Mouse (Mus musculus) olfactory bulb, adult 2 months (tissue): Measurements from ENCODE around the gene Ttc16.

Experiments used
- CTCF ChIP-seq: fragments of 200-500 bp; IDR thresholded peaks from 2 replicates; pipeline ENCODE4 v1.5.1; 2012; ENCODE audit warnings: low read depth, mild to moderate bottlenecking, low read length, moderate library complexity; ENCODE audit not compliant: insufficient read depth
- POLR2A ChIP-seq: fragments of 200-500 bp; IDR thresholded peaks from 2 replicates; pipeline ENCODE4 v1.6.1; 2012; ENCODE audit warnings: mild to moderate bottlenecking, low read depth, low read length, moderate library complexity; ENCODE audit not compliant: insufficient read depth

DNA sequence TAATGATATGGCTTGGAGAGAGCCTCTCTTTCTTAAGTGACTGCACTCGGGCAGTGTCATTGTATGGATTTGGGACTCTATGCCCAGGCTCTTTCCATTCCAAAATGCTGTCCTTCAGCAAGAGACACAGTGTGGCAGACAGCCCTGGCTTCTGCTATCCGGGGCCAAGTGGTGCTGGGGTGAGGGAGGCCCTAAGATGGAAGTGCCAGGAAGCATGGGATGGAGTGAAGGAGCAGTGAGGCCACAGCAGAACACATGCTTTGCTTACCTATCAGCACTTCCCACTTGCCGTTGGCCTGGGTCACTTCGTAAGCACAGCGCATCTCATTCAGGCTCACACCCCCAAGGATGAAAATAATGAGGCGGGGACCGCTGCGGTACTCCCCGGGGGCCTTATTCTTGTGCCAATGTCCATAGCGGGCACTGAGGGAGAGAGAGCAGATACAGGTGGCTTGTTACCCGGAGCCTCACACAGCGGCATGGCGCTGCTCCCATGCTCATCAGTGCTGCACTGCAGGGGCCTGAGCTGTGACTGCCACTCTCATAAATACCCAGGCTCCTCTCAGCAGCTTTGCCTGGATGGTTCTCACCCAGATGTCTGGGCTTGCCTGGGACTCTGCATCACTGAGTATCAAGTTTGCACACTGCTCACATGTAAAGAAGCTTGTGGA, 20.4 kb upstream of the Ttc16 start:
- no peak for TF ChIP-seq CTCF
- no peak for TF ChIP-seq POLR2A
